ENCODE assay signal across 8 mouse cellular contexts in the genomic region with DNA sequence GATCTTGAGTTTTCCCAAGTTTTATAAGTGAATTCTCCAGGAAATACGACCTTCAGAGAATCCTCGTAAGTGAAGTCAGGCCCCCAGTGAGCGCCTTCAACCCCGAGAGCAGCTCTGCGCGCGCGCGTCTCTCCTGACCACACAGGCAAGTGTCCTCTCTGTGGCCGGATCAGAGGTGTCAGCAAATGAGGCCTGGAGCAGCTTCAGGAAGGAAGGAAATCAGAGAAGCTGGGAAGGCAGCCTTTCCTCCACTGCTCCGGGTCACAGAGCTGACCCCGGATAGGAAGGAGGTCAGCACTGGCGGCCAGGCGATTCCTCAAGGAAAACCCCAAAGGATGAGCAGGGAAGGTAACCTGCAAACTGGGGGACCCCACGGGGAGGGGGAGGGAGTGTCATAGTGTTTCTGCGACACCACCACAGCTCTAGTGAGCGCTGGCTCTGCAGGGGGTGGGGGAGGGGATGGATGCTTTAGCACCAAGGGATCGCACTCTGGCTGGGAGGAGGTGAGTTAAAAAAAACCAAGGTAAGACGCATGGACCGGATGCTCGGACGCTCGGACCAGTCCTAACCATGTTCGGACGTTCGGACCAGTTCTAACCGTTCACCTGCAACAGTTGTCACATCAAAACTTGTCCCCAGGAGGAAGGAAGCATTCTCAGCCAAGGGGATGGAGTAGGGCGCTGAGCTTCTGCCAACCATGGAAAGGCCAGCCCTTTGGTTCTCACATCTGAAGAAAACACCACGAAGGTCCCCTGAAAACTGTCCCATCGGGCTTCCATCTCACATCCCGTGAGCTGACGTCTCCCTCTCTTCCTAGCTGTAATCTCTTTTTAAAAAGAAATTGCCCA. TPM values are rescaled to one million over a fixed set of nuclear protein-coding genes. Genes with fewer than 3 reads are reported as not detected.
DNase-seq lines count a peak whose midpoint lies in the region; ATAC-seq and TF ChIP-seq lines count a peak whose summit lies in the region.

No protein-coding gene starts in this region.

- TF ChIP-seq EP300 in liver, embryonic 14.5 days (IDR thresholded peaks at IDR 0.05; ENCODE audit: low read depth): no peak

- WGBS in hindbrain, postnatal 0 days: 35% methylated on average over 32 of the region's 32 CpGs
- WGBS in liver, embryonic 14.5 days (ENCODE audit: insufficient replicate concordance): 16% methylated on average over 32 of the region's 32 CpGs

- H3K4me2 ChIP-seq in hindbrain, postnatal 0 days (ENCODE audit: low read depth, low read length): peak overlapping the region; percentile 22; the same call in 1 of the 2 replicates
- peak overlapping the region; percentile 35 for H3K4me2 ChIP-seq in liver, embryonic 14.5 days (ENCODE audit: low read depth)

- no peaks in the 10 kb centered on the region for H3K36me3 ChIP-seq in E14TG2a.4 (ENCODE audit: insufficient read depth, low read length)
- H3K36me3 ChIP-seq in hindbrain, postnatal 0 days (ENCODE audit: insufficient read depth, low read length): no peaks in the 10 kb centered on the region
- no peaks in the 10 kb centered on the region for H3K36me3 ChIP-seq in liver, embryonic 14.5 days (replicated peaks; ENCODE audit: control insufficient read depth, insufficient read depth, low read depth)

- no peak overlapping the region for H3K27ac ChIP-seq in hindbrain, postnatal 0 days
- no peak overlapping the region for H3K27ac ChIP-seq in liver, embryonic 14.5 days

- no peak overlapping the region for H3K9ac ChIP-seq in hindbrain, postnatal 0 days (replicated peaks; ENCODE audit: low read length)
- H3K9ac ChIP-seq in liver, embryonic 14.5 days (replicated peaks): no peak overlapping the region

- peak overlapping the region; percentile 72 for H3K4me3 ChIP-seq in E14TG2a.4 (replicated peaks; ENCODE audit: low read length)
- no peak overlapping the region for H3K4me3 ChIP-seq in hindbrain, postnatal 0 days (ENCODE audit: low read length)
- H3K4me3 ChIP-seq in liver, embryonic 14.5 days (ENCODE audit: insufficient read depth in 1 of 2, low read depth in 2 of 2, low read length in 2 of 2): no peak overlapping the region

- H3K27me3 ChIP-seq in E14TG2a.4 (ENCODE audit: insufficient read depth, low read length): no peaks in the 10 kb centered on the region
- H3K27me3 ChIP-seq in hindbrain, postnatal 0 days (ENCODE audit: insufficient read depth, low read length): no peaks in the 10 kb centered on the region
- no peaks in the 10 kb centered on the region for H3K27me3 ChIP-seq in liver, embryonic 14.5 days (ENCODE audit: control insufficient read depth, insufficient read depth, low read length)

- TF ChIP-seq CTCF in E14TG2a.4 (conservative IDR thresholded peaks at IDR 0.05; ENCODE audit: low read length): no peak
- TF ChIP-seq CTCF in hindbrain, postnatal 0 days (IDR thresholded peaks at IDR 0.05; ENCODE audit: low read depth): no peak
- TF ChIP-seq CTCF in liver, embryonic 14.5 days (IDR thresholded peaks at IDR 0.05; ENCODE audit: low read depth): no peak

- peaks cover 76% of the 10 kb centered on the region for H3K4me1 ChIP-seq in E14TG2a.4 (replicated peaks; ENCODE audit: low read depth, low read length)
- H3K4me1 ChIP-seq in hindbrain, postnatal 0 days (ENCODE audit: insufficient read depth, low read length): no peaks in the 10 kb centered on the region
- peaks cover 0 to 27% of the 10 kb centered on the region in 2 experiments; a peak in 3 of 4 replicates for H3K4me1 ChIP-seq in liver, embryonic 14.5 days (replicated peaks; ENCODE audit: control insufficient read depth in 2 of 2, insufficient read depth in 2 of 2, low read length in 1 of 2)

- ATAC-seq in hindbrain, postnatal 0 days: no peak
- no peak for ATAC-seq in liver, embryonic 14.5 days (ENCODE audit: insufficient read depth)

- DNase-seq in embryo, embryonic 10.5 days (ENCODE audit: low spot score): peak; percentile 56
- DNase-seq in hindbrain, postnatal 0 days (ENCODE audit: low spot score): no peak
- no peak for DNase-seq in liver, embryonic 14.5 days (ENCODE audit: low read depth in 3 of 3, low spot score in 3 of 3)
- no peak for DNase-seq in thymus, adult 18-20 months
- no peak for DNase-seq in urinary bladder, postnatal 14 days (ENCODE audit: low spot score)
- no peak for DNase-seq in testis, postnatal 14 days (ENCODE audit: low spot score)
- DNase-seq in cerebellum, adult 9-10 months: no peak

- no peaks in the 10 kb centered on the region for H3K9me3 ChIP-seq in E14TG2a.4 (ENCODE audit: low read length)
- H3K9me3 ChIP-seq in hindbrain, postnatal 0 days (ENCODE audit: low read length): no peaks in the 10 kb centered on the region
- no peaks in the 10 kb centered on the region for H3K9me3 ChIP-seq in liver, embryonic 14.5 days (ENCODE audit: control insufficient read depth, low read length)

RNA-seq across cellular contexts. Expression of gene Dnmbp, which starts 19.3 kb away (rescaled TPM):
- 12.8 and 13.3 TPM in 2 replicates for total RNA-seq in hindbrain, postnatal 0 days (2014; rRNA removed)
- 6.5 and 7.1 TPM in 2 replicates for polyA plus RNA-seq in hindbrain, postnatal 0 days (2015; fragmentation: Nextera tagmentation; extraction: Ambion mirVana)
- 2.1 and 2.2 TPM in 2 replicates for polyA plus RNA-seq in liver, embryonic 14.5 days (2012; rRNA removed)
- polyA plus RNA-seq in liver, embryonic 14.5 days (2014; fragmentation: Nextera tagmentation; extraction: Ambion mirVana): 1.3 and 1.5 TPM in 2 replicates
